Mouse (Mus musculus) heart, adult 9 months (tissue): ENCODE results near the gene Mecom.

Source experiments
- DNase-seq, 2 experiments: peaks; one replicate each; pipeline ENCODE4 v3.0.0; 2022; ENCODE audit warnings: low spot score in 2 of 2

Mecom gene

GRCm38 (mm10) chr3:30514051-30514754 lies 33.6 kb downstream of the Mecom start:
- DNase-seq = peak in 1 of 2 experiments; percentile 24

- DNase-seq = no peak
Measured at GRCm38 (mm10) chr3:30513314-30513997, 34.4 kb downstream of the Mecom start.

- no peak for DNase-seq
Measured at GRCm38 (mm10) chr3:30512459-30513030, 35.3 kb downstream of the Mecom start.

- DNase-seq = no peak
Measured at GRCm38 (mm10) chr3:30511796-30512195, 36.0 kb downstream of the Mecom start.

DNA sequence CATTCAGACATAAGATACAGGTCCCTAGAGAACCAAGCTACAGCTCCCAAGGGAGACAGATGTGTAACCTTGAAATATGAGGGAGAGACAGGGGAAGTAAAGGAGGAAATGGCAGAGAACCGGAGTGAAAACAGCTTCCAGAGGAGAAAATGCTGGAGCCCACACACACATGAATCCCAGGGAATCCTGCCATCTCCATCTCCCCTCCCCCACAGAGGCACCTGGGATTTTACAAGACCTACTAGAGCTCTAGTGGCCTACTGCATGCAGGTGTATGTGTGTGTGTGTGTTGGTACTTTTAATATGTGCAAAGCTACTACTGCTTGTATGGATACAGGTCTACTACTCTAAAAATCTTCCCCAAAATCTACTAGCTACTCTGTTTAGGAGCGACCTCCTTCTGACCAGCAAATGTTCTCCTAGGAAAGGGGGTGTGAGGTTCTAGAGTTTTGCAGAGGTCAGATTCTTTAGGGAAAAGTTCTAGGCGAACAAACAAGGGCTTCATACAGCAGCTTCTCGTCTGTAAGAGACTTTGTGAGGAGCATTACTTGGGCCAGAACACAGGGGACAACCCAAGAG lies 36.7 kb downstream of the Mecom start:
- DNase-seq = no peak

GRCm38 (mm10) chr3:30510646-30511045 lies 37.2 kb downstream of the Mecom start:
- no peak for DNase-seq

GRCm38 (mm10) chr3:30510105-30510504 lies 37.7 kb downstream of the Mecom start:
- peak in 1 of 2 experiments; percentile 9 for DNase-seq

DNA sequence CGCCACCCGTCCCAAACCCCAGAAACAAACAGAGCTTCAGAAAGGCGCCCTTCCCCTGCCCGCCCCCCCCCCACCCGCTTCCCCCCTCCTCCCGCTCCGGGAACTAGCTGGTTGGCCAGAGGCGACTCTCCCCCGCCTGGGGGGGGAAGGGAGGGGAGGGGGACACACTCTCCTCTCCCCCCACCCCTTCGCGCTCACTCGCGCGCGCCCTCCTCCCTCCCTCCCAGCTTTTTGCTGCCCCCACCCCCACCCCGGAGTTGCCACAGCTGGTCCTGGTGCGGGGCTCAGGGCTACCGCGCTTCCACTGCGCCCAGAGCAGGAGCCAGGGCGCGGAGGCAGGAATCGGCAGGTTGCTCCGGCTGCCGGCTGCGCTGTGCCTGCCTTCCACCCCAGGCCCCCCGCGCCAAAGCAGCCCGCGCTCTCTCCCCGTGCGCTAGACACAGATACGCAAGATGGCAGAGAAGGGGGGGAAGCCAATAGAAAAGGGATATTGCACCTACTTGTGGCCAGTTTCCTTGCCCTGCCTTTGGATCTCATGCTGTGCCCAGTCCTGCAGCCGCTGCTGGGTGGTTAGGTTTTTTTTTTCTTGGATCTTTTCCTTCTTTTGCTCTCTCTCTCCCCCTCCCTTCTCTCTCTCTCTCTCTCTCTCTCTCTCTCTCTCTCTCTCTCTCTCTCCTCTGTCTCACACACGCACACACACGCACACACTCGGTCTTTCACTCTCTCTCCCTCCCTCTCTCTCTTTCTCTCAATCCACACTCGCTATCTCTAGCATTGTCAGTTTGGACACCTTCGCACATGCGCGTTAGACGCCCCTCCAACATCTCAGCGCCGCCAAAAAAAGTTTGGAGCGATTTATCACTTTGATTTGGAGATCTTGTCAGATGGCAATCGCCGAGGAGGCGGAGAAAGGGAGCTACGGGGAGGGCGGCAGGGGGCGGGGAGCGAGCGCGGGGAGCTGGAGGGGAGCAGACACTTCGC lies 38.6 kb downstream of the Mecom start:
- peak; percentile 53 for DNase-seq

DNA sequence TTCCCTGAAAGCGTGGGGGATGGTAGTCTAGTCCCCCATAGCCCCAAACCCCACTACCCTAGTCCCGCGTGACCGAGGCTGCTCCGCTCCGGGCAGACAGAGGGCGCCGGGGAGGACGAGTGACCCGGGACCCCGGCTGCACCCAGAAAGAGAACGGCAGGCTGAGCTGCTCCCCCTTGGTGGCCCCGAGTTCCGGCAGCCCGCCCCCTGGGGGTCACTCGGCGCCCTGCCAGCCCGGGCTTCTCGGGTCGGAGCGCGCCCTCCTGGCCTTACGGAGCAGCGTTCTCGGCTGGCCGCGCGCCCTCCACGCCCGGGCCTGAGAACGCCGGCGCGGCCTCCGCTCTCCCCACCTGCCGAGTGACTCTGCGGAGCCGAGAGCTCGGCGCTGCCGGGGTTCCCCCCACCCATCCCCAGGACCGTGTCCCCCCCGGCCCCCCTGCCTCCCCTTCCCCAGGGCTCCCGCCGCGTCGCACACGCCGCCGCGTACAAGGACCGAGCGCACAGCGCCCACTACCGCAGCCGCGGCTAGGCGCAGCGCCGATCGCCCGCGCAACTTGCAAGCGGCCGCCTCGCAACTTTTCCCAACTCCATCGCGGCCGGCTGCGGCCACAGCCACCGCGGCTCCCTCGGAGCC lies 39.4 kb downstream of the Mecom start:
- peak; percentile 87 to 88 for DNase-seq

DNA sequence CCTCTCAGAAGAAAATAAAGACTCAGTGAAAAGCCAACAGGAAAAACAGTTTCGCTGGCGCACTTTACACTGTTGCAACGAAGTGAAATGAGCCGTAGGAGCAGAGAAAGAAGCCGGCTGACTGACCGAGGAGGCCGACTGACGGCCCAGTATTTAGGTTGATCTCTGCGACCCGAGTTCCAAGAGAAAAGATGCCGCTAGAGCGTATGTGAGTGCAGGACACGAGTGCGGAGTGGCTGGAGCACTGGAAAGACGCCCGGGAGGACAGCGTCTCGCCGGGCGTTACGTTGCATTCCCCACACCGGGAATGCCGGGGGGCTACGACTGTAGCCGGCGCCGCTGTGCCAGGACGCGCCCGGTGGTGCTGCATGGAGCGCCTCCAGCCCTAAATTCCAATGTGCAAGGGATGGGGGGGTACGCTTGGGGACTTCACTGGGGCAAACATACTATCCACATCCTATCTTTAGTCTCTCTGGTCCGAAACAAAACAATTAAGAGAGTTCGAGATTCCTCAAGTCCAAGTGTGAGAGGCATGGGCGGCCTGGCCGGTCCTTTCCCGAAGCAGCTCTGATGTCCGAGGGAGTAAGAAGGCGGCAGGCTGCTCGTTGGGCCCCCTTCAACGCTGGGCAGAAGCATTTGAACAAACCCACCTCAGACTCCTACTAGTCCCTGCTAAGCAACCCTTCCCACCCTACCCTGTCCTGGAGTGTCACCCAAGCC lies 40.1 kb downstream of the Mecom start:
- DNase-seq = no peak

GRCm38 (mm10) chr3:30507028-30507575 lies 40.7 kb downstream of the Mecom start:
- peak; percentile 63 for DNase-seq

GRCm38 (mm10) chr3:30506329-30507027 lies 41.3 kb downstream of the Mecom start:
- DNase-seq = no peak

GRCm38 (mm10) chr3:30505741-30506251 lies 42.0 kb downstream of the Mecom start:
- DNase-seq = no peak

GRCm38 (mm10) chr3:30504561-30504960 lies 43.2 kb downstream of the Mecom start:
- DNase-seq = no peak

- DNase-seq = no peak
Measured at GRCm38 (mm10) chr3:30503821-30504220, 44.0 kb downstream of the Mecom start.

- DNase-seq = peak; percentile 43 to 47
Measured at GRCm38 (mm10) chr3:30498202-30498828, 49.5 kb downstream of the Mecom start.

GRCm38 (mm10) chr3:30494371-30494770 lies 53.4 kb downstream of the Mecom start:
- no peak for DNase-seq

GRCm38 (mm10) chr3:30488808-30489207 lies 59.0 kb downstream of the Mecom start:
- DNase-seq = no peak

DNA sequence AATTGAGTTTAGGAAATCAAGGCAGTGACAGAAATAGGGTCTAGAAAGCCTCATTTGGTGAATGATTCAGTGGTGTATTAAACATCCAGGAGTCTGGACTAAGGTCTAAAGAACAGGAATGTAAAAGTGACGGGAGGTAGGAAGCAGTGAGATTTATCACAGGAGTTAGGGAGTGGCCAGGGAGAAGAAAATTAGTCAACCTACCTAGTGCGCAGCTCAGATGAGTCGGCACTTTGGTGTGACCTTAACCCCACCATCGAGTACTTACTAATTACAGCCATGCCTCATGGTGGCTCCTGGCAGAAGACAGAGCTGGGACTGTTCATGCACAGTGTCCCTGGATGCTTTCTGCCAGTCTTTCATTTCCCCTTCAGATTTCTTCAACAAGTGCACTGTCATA lies 61.4 kb downstream of the Mecom start:
- DNase-seq = no peak
